Mouse (Mus musculus) adrenal gland, adult 8-10 months (tissue): Measurements from ENCODE around the gene Fam196b. TPM values are rescaled to one million over a fixed set of nuclear protein-coding genes. Genes with fewer than 3 reads are reported as not detected.

ENCODE experiments used
- DNase-seq: peaks from one replicate; pipeline ENCODE4 v3.0.0; 2022
- total RNA-seq, 4 experiments: library from RNA; stranded (reverse); gene quantifications; 2 replicates each; pipeline ENCODE4 v1.2.4; 2022

Fam196b gene
- total RNA-seq, 4 experiments from 2014 or later: 0.06 to 0.11 TPM; not detected in 2

GRCm38 (mm10) chr11:34332344-34333031, 17.9 kb downstream of the Fam196b start:
- no peak for DNase-seq

GRCm38 (mm10) chr11:34337907-34338306, 23.3 kb downstream of the Fam196b start:
- no peak for DNase-seq

- no peak for DNase-seq
Measured at GRCm38 (mm10) chr11:34339693-34340092, 25.1 kb downstream of the Fam196b start.

GRCm38 (mm10) chr11:34343742-34344307, 29.2 kb downstream of the Fam196b start:
- DNase-seq: no peak

GRCm38 (mm10) chr11:34344310-34344709, 29.7 kb downstream of the Fam196b start:
- DNase-seq: no peak

GRCm38 (mm10) chr11:34348287-34348918, 33.8 kb downstream of the Fam196b start:
- peak; percentile 29 for DNase-seq

DNA sequence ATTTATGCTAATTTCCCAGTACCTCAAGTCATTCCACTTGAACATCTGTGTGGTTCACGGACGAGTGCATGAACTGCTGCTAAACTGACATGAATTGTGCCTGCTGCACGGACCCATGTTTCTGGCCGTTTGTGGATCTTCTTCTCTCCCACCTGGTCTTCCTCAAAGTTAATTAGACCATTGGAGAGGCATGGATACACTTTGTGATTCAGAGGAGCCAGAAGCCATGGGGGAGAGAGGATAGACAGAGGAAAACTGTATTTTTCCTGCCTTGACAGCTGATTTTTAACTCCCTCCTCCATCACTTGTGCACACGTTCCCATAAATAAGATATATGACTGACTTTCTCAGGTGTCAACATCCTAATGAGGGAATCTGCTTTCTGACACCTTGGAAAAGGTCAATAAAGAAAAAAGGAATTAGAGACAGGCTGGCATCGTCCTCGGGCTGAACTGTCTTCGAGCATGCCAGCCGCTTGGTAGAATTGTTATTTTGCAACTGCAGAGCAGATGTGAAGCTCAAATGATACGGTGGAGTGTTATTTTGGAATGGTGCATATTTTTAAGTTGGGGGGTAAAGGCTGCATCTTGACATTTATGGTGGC, 34.9 kb downstream of the Fam196b start:
- no peak for DNase-seq

GRCm38 (mm10) chr11:34355406-34355805, 40.8 kb downstream of the Fam196b start:
- no peak for DNase-seq

GRCm38 (mm10) chr11:34356109-34356508, 41.5 kb downstream of the Fam196b start:
- no peak for DNase-seq

GRCm38 (mm10) chr11:34372224-34372623, 57.6 kb downstream of the Fam196b start:
- DNase-seq: no peak

DNA sequence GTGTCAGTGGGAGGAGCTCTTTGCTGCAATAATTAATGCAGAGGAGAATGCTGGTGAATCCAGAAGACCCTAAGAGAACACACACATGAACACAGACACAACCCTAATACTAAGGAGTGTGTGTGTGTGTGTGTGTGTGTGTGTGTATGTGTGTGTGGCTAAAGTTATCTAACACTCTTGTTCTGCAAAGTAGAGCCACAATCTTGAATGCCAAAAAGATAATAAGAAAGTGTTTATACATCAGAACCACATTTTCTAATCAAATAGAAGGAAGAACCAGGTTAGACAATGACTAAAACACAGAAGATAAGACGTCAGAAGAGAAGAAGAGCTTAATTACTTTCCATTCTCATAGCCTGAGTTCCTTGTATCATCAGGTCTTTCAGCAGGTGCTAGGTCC, 60.9 kb downstream of the Fam196b start:
- DNase-seq: no peak

DNA sequence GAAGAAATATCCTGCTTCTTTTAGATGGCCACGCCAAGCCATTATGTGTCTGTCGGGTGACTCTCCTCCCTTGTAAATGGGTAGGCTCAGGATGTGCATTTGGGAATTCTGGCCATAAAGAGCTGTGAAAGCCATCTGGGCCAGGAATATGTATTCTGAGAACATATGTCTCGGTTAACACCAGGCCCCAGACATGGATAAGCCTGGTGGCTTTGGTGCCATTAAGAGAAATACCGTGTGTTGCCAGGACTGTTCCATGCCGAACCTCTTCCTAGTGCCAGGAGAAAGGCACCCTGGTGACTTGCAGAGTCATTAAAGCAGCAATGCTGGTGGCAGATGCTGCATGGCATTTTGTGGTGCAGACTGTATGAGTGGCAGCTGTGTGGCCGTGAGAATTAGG, 63.0 kb downstream of the Fam196b start:
- DNase-seq: no peak

DNA sequence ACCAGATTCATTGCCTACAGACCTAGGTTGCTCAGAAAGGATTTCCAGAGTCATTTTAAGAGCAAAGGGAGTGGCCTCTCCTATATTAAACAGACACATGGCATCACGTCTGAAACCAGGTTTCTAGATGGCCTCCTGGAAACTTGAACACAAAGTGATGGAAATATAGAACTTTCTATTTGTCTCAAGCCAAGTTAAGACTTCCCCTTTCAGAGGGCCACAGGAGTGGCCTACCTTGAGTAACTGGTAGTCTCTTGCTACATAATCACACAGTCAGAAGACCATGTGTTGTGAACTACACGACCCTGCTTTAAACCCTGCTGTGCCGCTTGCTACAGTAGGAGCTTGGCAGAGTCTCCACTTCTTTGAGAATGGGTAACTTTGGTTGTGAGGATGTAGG, 68.9 kb downstream of the Fam196b start:
- DNase-seq: no peak

GRCm38 (mm10) chr11:34384178-34384577, 69.6 kb downstream of the Fam196b start:
- DNase-seq: no peak

DNA sequence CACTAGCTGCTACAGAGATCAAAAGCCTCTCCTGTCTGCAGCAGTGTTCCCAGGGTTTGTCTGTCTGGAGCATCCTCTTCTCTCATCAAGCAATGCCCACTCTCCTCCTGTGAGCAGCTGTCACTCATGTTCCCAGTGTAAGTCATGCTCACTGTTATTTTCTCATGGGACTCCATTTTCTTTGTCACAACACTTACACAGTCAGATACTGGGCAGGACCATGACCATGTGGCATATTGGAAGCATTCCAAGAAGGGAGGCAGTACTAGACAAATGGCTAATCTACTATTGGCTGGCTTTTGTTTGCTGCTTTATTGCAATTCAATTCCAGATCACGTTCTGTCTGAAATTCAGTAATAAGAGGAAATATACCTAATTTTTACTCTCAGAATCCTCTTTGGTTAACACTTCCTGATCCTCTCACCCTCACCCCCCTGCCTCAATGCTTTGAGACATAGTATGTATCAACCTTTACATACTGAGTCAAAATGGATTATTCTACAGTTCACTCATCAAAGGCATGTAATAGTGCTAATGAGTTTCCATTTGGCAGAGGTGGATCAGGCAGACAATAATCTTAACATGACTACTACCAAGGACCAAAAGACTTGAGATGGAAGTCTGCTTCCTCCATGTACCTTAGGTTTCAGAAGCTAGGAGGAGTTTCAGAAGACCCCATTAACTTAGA, 70.5 kb downstream of the Fam196b start:
- DNase-seq: no peak

DNA sequence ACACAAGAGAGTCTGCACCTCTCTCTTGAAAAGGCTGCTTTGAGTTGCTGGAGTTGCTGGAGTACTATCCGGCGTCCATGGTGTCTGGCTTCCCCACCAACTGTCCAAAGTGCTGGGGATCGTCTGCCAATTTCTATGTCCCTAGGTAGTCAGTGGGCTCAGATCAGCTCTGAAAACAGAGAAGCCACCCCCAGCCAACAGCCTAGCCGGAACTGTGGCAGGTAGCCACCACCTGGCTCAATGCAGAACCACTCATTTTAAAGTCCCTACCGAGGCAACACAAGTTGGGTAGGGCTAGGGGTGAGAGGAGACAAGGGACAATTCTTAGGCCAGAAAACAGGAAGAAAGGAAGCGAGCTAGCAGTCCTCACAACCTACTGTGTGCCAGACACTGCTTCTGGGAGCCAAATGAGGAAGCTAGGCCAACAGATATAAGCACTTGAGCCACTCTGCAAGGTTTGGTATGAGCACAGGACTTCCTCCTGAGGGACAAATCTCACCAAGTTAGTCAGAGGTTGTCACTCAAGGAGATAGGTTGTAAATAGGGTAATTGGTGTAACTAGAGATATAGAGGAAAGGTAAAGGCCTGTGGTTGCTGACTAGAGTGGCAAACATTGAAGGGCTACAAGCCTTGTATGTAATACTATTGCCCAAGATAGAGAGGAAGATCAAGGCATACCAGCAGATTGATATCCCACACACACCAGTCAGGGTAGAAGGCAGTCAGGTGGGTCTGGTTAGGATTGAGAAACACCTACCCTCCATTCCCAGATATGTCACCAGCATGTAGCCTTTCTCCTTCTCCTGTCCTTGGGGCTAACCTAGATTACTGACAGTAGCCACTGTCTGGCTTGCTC, 74.9 kb downstream of the Fam196b start:
- DNase-seq: no peak

DNA sequence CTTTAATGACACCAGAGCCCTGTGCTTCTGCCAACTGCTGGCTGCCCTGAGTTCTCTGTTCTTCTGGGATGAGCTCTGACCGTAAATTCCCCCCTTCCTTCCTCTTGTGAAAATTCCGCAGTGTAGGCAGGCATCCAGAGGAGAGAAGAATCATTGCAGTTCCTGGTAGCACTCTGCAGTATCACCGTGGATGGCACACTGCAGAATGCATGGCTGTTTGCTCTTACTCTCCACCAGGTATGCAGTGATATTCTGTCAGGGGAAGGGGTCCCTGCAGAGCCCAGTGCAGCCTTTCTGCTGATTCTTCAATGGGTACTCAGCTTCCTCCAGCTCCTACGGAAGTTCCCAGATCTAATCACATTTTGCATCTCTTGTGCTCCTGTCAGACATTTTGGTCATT, 77.5 kb downstream of the Fam196b start:
- DNase-seq: no peak

GRCm38 (mm10) chr11:34395802-34396201, 81.2 kb downstream of the Fam196b start:
- DNase-seq: no peak

- DNase-seq: no peak
Measured at GRCm38 (mm10) chr11:34397661-34398060, 83.0 kb downstream of the Fam196b start.

- DNase-seq: no peak
Measured at GRCm38 (mm10) chr11:34398555-34398954, 83.9 kb downstream of the Fam196b start.

DNA sequence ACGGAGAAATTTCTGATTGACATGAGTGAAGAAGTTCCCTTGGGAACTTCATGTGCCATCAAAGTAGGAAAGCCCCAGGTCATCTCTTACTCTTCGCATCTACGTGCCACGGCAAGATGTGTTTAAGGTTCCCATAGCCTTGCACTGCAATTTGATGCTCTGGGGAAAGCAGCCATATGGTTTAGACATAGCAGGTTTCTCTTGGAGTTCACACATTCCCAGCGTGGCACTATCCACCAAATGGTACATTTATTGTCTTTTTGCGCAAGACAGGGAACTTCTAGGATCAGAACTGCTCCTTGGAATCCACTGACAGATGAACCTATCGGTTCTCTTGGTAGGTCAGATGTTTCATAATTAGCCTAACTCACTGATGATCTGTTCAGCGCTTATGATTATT, 86.7 kb downstream of the Fam196b start:
- no peak for DNase-seq

DNA sequence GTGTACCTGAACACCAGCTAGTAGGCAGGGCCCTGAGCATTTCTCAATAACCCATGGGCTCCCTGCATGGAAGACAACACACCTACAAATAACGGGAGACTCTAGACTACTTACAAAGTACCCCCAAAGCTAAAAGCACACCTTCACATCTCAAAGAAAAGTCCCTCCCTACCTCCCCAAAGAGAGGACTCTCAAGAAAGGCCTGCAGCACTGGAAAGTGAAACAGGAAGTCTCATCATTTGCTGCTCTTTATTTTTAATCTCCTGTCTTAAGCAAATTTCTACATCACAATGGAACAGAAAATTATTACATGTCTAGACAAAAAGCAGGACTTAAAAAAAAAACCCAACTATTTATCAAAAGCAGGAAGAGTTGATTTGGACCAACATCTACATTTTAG, 90.7 kb downstream of the Fam196b start:
- DNase-seq: no peak
